Mouse (Mus musculus): ENCODE data around the gene Cactin. TPM values are rescaled to one million over a fixed set of nuclear protein-coding genes. Genes with fewer than 3 reads are reported as not detected.

Cactin gene
- polyA plus RNA-seq, 1 experiment from 2014 or later, result 35.5 TPM

DNA sequence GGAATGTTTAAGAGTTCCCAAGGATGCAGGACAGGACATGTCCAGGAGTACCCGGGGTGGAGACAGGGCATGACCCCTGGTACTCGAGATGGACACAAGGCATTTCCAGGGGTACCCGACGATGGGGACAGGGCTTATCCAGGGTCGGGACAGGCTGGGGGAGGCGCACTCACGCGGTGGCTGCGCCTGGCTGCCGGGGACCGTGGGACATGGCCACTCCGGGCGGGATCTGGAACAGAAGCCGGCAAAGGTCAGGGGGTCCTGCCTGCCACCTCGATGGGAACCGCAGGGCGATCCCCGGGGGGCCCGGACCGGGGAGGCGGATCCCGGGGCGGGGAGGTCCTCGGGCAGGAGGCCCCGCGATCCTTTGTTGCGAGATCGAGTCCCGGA is 29.1 kb downstream of the Cactin start:
- H3K4me3 ChIP-seq (replicated peaks), result peak overlapping the region; percentile 81
- peaks cover 28% of the 10 kb centered on the region for H3K27me3 ChIP-seq
- WGBS, result under 1% methylated on average over 29 of the region's 29 CpGs
- H3K9me3 ChIP-seq, result no peaks in the 10 kb centered on the region
- no peak overlapping the region; the same call in 1 of the 2 replicates for H3K27ac ChIP-seq
- H3K4me2 ChIP-seq (replicated peaks), result peak overlapping the region; percentile 97
- H3K36me3 ChIP-seq, result peaks cover 8% of the 10 kb centered on the region; the same call in 1 of the 2 replicates
- peak overlapping the region; percentile 77 for H3K9ac ChIP-seq (replicated peaks)
- ATAC-seq, result peak; percentile 31
- peaks cover 30% of the 10 kb centered on the region for H3K4me1 ChIP-seq (replicated peaks)

- Histone ChIP-seq H3K4me3 (replicated peaks) (peak within 1 kb of the TSS; percentile 81), H3K4me2 (replicated peaks) (peak within 1 kb of the TSS; percentile 97), H3K27ac (peak within 1 kb of the TSS; percentile 60; the same call in 1 of the 2 replicates), H3K9me3 (no peaks in the 10 kb centered on the region), H3K36me3 (peaks cover 8% of the 10 kb centered on the region; the same call in 1 of the 2 replicates), H3K27me3 (peaks cover 25% of the 10 kb centered on the region), H3K4me1 (replicated peaks) (peaks cover 30% of the 10 kb centered on the region), H3K9ac (replicated peaks) (peak within 1 kb of the TSS; percentile 77)
- WGBS, result under 1% methylated on average over 54 of the region's 54 CpGs
- peak; percentile 96 for ATAC-seq
These were observed 29.6 kb downstream of the Cactin start, which contains the start of gene Hmg20b for GRCm38 (mm10) chr10:81350351-81351063. TSS of gene Hmg20b (minus strand) at chr10:81350480.

GRCm38 (mm10) chr10:81351678-81352291 is 30.9 kb downstream of the Cactin start:
- no peak overlapping the region for H3K27ac ChIP-seq
- peaks cover 28% of the 10 kb centered on the region for H3K4me1 ChIP-seq (replicated peaks)
- peaks cover 13% of the 10 kb centered on the region for H3K27me3 ChIP-seq
- no peak overlapping the region for H3K4me2 ChIP-seq (replicated peaks)
- H3K36me3 ChIP-seq, result peaks cover 8% of the 10 kb centered on the region; the same call in 1 of the 2 replicates
- H3K9ac ChIP-seq (replicated peaks), result no peak overlapping the region
- no peak overlapping the region for H3K4me3 ChIP-seq (replicated peaks)
- no peaks in the 10 kb centered on the region for H3K9me3 ChIP-seq
- 30% methylated on average over 9 of the region's 9 CpGs for WGBS
- ATAC-seq, result no peak

DNA sequence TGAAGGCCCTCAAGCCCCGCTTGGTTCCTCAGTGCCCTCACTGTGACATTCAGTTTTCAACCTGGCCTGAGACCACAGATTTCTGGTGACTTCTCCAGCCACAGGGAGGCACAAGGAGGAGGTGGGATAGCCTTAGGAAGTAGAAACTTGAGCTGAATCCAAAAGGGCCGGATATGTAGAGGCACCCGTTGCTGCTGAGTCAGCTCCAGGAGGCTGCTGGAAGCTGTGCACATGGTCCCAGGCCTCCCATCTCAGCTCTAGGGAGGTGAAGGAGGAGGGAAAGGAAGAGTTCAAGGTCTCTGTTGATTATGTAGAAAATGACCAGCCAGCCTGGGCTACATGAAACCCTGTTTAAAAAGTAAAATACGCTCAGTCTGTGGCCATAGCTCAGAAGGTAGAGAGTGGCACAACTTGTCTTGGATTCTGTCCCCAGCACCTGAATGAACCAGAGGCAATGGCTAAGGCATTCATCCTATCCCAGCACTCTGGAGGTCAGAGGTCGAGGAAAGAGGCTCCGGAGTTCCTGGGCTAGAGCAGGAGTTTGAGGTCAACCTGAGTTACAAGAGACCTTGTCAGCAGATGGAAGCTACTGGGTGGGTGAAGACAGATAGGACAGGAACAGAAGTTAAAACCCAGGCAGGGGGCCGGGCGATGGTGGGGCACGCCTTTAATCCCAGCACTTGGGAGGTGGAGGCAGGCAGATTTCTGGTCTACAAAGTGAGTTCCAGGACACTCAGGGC is 34.0 kb downstream of the Cactin start:
- WGBS, result 58% methylated on average over 9 of the region's 9 CpGs
- H3K4me2 ChIP-seq (replicated peaks), result no peak overlapping the region
- no peak for ATAC-seq
- peaks cover 31% of the 10 kb centered on the region for H3K4me1 ChIP-seq (replicated peaks)
- no peak overlapping the region for H3K27ac ChIP-seq
- H3K9ac ChIP-seq (replicated peaks), result no peak overlapping the region
- peaks cover 4% of the 10 kb centered on the region; the same call in 1 of the 2 replicates for H3K27me3 ChIP-seq
- H3K9me3 ChIP-seq, result no peaks in the 10 kb centered on the region
- H3K36me3 ChIP-seq, result no peaks in the 10 kb centered on the region
- H3K4me3 ChIP-seq (replicated peaks), result no peak overlapping the region

- H3K9ac ChIP-seq (replicated peaks), result no peak overlapping the region
- WGBS, result 84% methylated on average over 4 of the region's 4 CpGs
- H3K4me3 ChIP-seq (replicated peaks), result no peak overlapping the region
- no peak overlapping the region for H3K27ac ChIP-seq
- ATAC-seq, result no peak
- H3K36me3 ChIP-seq, result no peaks in the 10 kb centered on the region
- peaks cover 32% of the 10 kb centered on the region for H3K4me1 ChIP-seq (replicated peaks)
- H3K27me3 ChIP-seq, result peaks cover 4% of the 10 kb centered on the region; the same call in 1 of the 2 replicates
- no peak overlapping the region for H3K4me2 ChIP-seq (replicated peaks)
- no peaks in the 10 kb centered on the region for H3K9me3 ChIP-seq
These were observed 34.6 kb downstream of the Cactin start for GRCm38 (mm10) chr10:81355533-81355932.

- Histone ChIP-seq H3K4me1 (replicated peaks) (peaks cover 34% of the 10 kb centered on the region), H3K27ac (no peak overlapping the region), H3K9me3 (no peaks in the 10 kb centered on the region), H3K27me3 (peaks cover 4% of the 10 kb centered on the region; the same call in 1 of the 2 replicates), H3K4me3 (replicated peaks) (peak overlapping the region; percentile 66; the same call in 1 of the 2 replicates), H3K9ac (replicated peaks) (no peak overlapping the region), H3K4me2 (replicated peaks) (peak overlapping the region; percentile 99), H3K36me3 (peaks cover 4% of the 10 kb centered on the region; the same call in 1 of the 2 replicates)
- WGBS, result 54% methylated on average over 12 of the region's 12 CpGs
- ATAC-seq, result peak; percentile 18; the same call in 1 of the 2 replicates
These were observed 35.6 kb downstream of the Cactin start for GRCm38 (mm10) chr10:81356352-81356990.

DNA sequence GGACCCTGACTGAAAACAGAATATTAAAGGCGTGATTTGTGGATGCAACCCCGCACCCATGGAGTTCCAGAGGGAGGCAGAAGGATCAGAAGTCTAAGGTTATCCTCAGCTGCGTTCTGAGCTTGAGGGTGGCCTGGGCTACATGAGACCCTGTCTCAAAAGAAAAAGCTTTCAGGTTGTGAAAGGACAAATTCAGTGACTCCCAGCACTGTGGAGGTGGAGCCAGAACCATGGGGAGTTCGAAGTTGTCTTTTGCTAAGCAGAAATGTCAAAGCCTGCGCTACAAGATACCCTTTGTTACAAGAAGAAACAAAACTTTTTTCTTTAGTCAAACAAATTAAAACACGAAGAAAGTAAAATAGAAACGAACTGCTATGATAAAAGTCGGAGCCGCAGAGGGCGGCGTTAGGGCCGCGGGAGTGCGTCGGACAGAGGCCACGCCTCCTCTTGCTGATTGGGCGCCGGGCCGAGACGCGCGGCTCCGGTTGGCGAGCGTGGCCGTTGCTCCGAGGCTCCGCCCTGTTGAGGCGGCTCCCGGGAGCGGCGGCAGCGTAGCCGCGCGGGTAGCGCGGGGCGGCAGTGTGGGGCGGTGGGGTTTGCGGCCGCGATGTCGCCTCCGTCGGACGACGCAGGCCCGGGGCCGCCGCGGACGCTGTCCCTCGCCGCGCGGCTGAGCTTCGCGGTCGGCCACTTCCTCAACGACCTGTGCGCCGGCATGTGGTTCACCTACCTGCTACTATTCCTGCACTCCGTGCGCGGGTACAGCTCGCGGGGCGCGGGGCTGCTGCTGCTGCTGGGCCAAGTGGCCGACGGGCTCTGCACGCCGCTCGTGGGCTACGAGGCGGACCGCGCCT is 36.3 kb downstream of the Cactin start, which contains the start of gene Mfsd12:
Gene Mfsd12, plus strand, starts transcription at position 501 of the 854 bp plus-strand sequence.
- peak within 1 kb of the TSS; percentile 87 for H3K9ac ChIP-seq (replicated peaks)
- peaks cover 4% of the 10 kb centered on the region; the same call in 1 of the 2 replicates for H3K27me3 ChIP-seq
- ATAC-seq, result peak; percentile 90
- WGBS, result 2% methylated on average over 78 of the region's 79 CpGs
- no peaks in the 10 kb centered on the region for H3K9me3 ChIP-seq
- H3K4me1 ChIP-seq (replicated peaks), result peaks cover 34% of the 10 kb centered on the region
- peak within 1 kb of the TSS; percentile 99 for H3K4me2 ChIP-seq (replicated peaks)
- H3K27ac ChIP-seq, result peak within 1 kb of the TSS; percentile 57; the same call in 1 of the 2 replicates
- H3K4me3 ChIP-seq (replicated peaks), result peak within 1 kb of the TSS; percentile 66
- peaks cover 9% of the 10 kb centered on the region; the same call in 1 of the 2 replicates for H3K36me3 ChIP-seq

GRCm38 (mm10) chr10:81358209-81358608 is 37.3 kb downstream of the Cactin start:
- H3K36me3 ChIP-seq, result peaks cover 14% of the 10 kb centered on the region; the same call in 1 of the 2 replicates
- H3K4me2 ChIP-seq (replicated peaks), result peak overlapping the region; percentile 99
- 20% methylated on average over 4 of the region's 4 CpGs for WGBS
- H3K4me3 ChIP-seq (replicated peaks), result peak overlapping the region; percentile 66
- ATAC-seq, result 0 out of 2 replicates have a peak, but pooled peaks have one; percentile 10
- H3K4me1 ChIP-seq (replicated peaks), result peaks cover 43% of the 10 kb centered on the region
- no peaks in the 10 kb centered on the region for H3K9me3 ChIP-seq
- no peak overlapping the region for H3K27ac ChIP-seq
- H3K27me3 ChIP-seq, result peaks cover 14% of the 10 kb centered on the region
- peak overlapping the region; percentile 87 for H3K9ac ChIP-seq (replicated peaks)

DNA sequence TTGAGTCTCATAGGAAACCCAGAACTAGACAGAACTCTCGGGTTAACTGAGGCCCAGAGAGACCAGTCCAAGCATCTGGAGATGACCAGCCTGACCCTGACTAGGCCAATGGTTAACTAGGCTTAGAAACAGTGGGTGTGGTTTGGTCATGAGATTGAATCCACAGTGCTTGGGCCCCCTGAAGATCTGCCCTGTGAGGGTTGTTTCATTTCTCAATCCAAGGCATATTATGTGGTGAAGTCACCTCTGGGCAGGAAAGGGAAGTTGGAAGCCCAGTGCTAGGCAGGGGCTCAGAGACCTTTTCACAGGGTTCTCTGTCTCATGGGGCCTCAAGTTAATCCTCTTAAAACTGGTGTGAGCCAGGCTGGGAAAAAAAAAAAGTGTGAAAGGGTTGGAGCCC is 37.9 kb downstream of the Cactin start:
- ATAC-seq, result no peak
- Histone ChIP-seq H3K4me1 (replicated peaks) (peaks cover 49% of the 10 kb centered on the region), H3K4me2 (replicated peaks) (peak overlapping the region; percentile 99), H3K9me3 (no peaks in the 10 kb centered on the region), H3K27me3 (peaks cover 20% of the 10 kb centered on the region), H3K4me3 (replicated peaks) (peak overlapping the region; percentile 66), H3K27ac (no peak overlapping the region), H3K9ac (replicated peaks) (peak overlapping the region; percentile 87), H3K36me3 (peaks cover 14% of the 10 kb centered on the region; the same call in 1 of the 2 replicates)
- 63% methylated on average over 1 of the region's 1 CpGs for WGBS

DNA sequence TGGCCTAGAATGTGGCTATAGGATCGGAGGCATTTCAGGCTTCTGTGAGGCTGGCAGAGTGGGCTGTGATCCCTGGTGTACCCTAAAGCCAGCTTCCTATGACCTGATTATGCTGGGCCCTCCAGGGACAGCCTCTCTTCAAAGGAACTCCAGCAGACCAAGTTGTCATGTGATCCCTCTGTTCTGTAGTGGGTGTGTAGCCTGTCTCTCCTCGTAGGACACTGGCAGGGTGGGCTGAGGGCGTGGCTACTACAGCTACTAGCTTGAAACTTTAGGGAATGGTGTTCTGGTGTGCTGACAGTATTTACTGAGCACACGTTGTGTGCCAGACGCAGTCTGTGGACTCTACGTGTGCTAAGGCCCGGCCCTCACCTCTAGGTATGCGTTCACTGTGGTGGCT is 39.8 kb downstream of the Cactin start:
- H3K9ac ChIP-seq (replicated peaks), result 0 out of 2 replicates have a peak overlapping the region, but pooled peaks have one; percentile 36

More for the DNA sequence above, 39.8 kb downstream of the Cactin start:
- H3K4me3 ChIP-seq (replicated peaks), result no peak overlapping the region
- peaks cover 25% of the 10 kb centered on the region for H3K27me3 ChIP-seq
- ATAC-seq, result no peak
- H3K4me1 ChIP-seq (replicated peaks), result peaks cover 68% of the 10 kb centered on the region
- no peak overlapping the region for H3K4me2 ChIP-seq (replicated peaks)
- no peak overlapping the region for H3K27ac ChIP-seq
- peaks cover 15% of the 10 kb centered on the region; the same call in 1 of the 2 replicates for H3K36me3 ChIP-seq
- no peaks in the 10 kb centered on the region for H3K9me3 ChIP-seq
- WGBS, result 72% methylated on average over 8 of the region's 8 CpGs
